In genomic region chr19:43525104-43525482, GRCm38 (mm10) we compare ENCODE assay signal across 8 mouse cellular contexts. TPM values are rescaled to one million over a fixed set of nuclear protein-coding genes. Genes with fewer than 3 reads are reported as not detected.
A peak's percentile ranks its signal among the peaks of the same experiment; 100 is the strongest.
DNase-seq lines count a peak whose midpoint lies in the region; ATAC-seq and TF ChIP-seq lines count a peak whose summit lies in the region.

No protein-coding gene starts in this region.

- no peaks in the 10 kb centered on the region for H3K27me3 ChIP-seq in stomach, embryonic 14.5 days (ENCODE audit: control insufficient read depth, insufficient read depth, low read length)

- H3K79me2 ChIP-seq in macrophage (ENCODE audit: inconsistent target) = peaks cover 39% of the 10 kb centered on the region

- no peaks in the 10 kb centered on the region for H3K9me3 ChIP-seq in stomach, embryonic 14.5 days (ENCODE audit: control insufficient read depth, low read depth, low read length)

- no peak for ATAC-seq in stomach, embryonic 14.5 days (ENCODE audit: insufficient number of reproducible peaks, insufficient read depth, low FRiP score, low read depth)

- intact Hi-C loops in left cerebral cortex, adult 2 months (cut with DNase I) = loop anchor here (2.0 to 5.0 kb wide), 2 partner anchors 28 to 227 kb away; partner anchors contain the start of genes Cox15 and Cutc

- peak overlapping the region; percentile 29; the same call in 1 of the 2 replicates for H3K9ac ChIP-seq in stomach, embryonic 14.5 days (replicated peaks; ENCODE audit: low read depth, low read length)

- peak overlapping the region; percentile 76 for H3K4me2 ChIP-seq in stomach, embryonic 14.5 days (replicated peaks; ENCODE audit: low read depth, low read length)

- 16% methylated on average over 10 of the region's 10 CpGs for WGBS in macrophage (ENCODE audit: missing documents)
- 10% methylated on average over 10 of the region's 10 CpGs for WGBS in stomach, embryonic 14.5 days

- no peak for TF ChIP-seq CTCF in left cerebral cortex, adult 2 months (IDR thresholded peaks at IDR 0.05)

- peak; percentile 63 to 65 for DNase-seq in adrenal gland, adult 18-20 months (ENCODE audit: low spot score in 2 of 2)
- no peak for DNase-seq in adrenal gland, postnatal 4 days (ENCODE audit: low spot score in 2 of 2)
- peak; percentile 43 for DNase-seq in urinary bladder, postnatal 25 days (ENCODE audit: low spot score)
- no peak for DNase-seq in urinary bladder, adult 2 months (ENCODE audit: low spot score)
- DNase-seq in gastrocnemius, postnatal 25 days = peak; percentile 68
- peak; percentile 46 to 49 for DNase-seq in left cerebral cortex, adult 2 months (ENCODE audit: extremely low spot score in 1 of 2, low spot score in 2 of 2)

- H3K4me1 ChIP-seq in stomach, embryonic 14.5 days (ENCODE audit: control insufficient read depth, insufficient read depth, low read length) = peaks cover 4% of the 10 kb centered on the region; the same call in 1 of the 2 replicates

- peak overlapping the region; percentile 99 for H3K27ac ChIP-seq in left cerebral cortex, adult 2 months
- peak overlapping the region; percentile 62 for H3K27ac ChIP-seq in macrophage
- 0 out of 2 replicates have a peak overlapping the region, but pooled peaks have one; percentile 18 for H3K27ac ChIP-seq in stomach, embryonic 14.5 days (ENCODE audit: low read length)

- H3K36me3 ChIP-seq in macrophage (ENCODE audit: inconsistent target) = no peaks in the 10 kb centered on the region
- H3K36me3 ChIP-seq in stomach, embryonic 14.5 days (ENCODE audit: control insufficient read depth, insufficient read depth, low read length) = no peaks in the 10 kb centered on the region

- H3K4me3 ChIP-seq in left cerebral cortex, adult 2 months = peak overlapping the region; percentile 69
- peak overlapping the region; percentile 97 for H3K4me3 ChIP-seq in macrophage (ENCODE audit: inconsistent target)
- peak overlapping the region; percentile 74 for H3K4me3 ChIP-seq in stomach, embryonic 14.5 days (ENCODE audit: low read depth, low read length)

RNA-seq across cellular contexts. Expression of gene Got1, which starts 0.7 kb away (rescaled TPM):
- total RNA-seq in adrenal gland, adult 18-20 months (2021) = 100 to 1,000 TPM; 181 to 350 TPM
- 10 to 100 TPM; 59.8 to 62.7 TPM for total RNA-seq in adrenal gland, postnatal 4 days (2021)
- 50.6 and 52.3 TPM in 2 replicates for polyA plus RNA-seq in urinary bladder, adult 2 months (2012; rRNA removed)
- 100 to 1,000 TPM; 350 to 495 TPM for total RNA-seq in gastrocnemius, postnatal 25 days (2021)
- 100 to 1,000 TPM; 361 to 390 TPM for total RNA-seq in left cerebral cortex, adult 2 months (2021)
- total RNA-seq in macrophage (2018; cell fraction: chromatin; rRNA removed) = 100 to 1,000 TPM in 3 of 26 experiments, 10 to 100 TPM in 22, 1 to 10 TPM in 1; 8.1 to 167 (median 40.8) TPM
- 100 to 1,000 TPM in 5 of 26 experiments, 10 to 100 TPM in 21; 54.4 to 123 (median 77.7) TPM for total RNA-seq in macrophage (2018; cell fraction: cytosol; rRNA removed)
- 100 to 1,000 TPM in 2 of 26 experiments, 10 to 100 TPM in 24; 16.9 to 138 (median 47.4) TPM for total RNA-seq in macrophage (2018; cell fraction: nucleus; rRNA removed)
- 86.8 to 158 TPM (median 102 TPM) in 3 replicates for polyA plus RNA-seq in macrophage (2018)
- 21.3 and 21.6 TPM in 2 replicates for polyA plus RNA-seq in stomach, embryonic 14.5 days (2014; fragmentation: Nextera tagmentation; extraction: Ambion mirVana)

Comparison
In these comparisons a context has a peak if more than half of its experiments do, and no peak if none do; other contexts are left out.
1. DNase-seq: peak in adrenal gland, adult 18-20 months (2 of 2), urinary bladder, postnatal 25 days (single experiment), gastrocnemius, postnatal 25 days (single experiment) and left cerebral cortex, adult 2 months (2 of 2); none in adrenal gland, postnatal 4 days (0 of 2) and urinary bladder, adult 2 months (single experiment).
2. H3K27ac ChIP-seq: peak in every context shown above with its lines; median percentile 99 in left cerebral cortex, adult 2 months; 62 in macrophage; 18 in stomach, embryonic 14.5 days.
3. Peak in every context shown above with its lines, with median percentiles within 50 percentile points of each other: H3K4me3 ChIP-seq.